Mouse (Mus musculus) cerebellum, adult 9-10 months (tissue): Measurements from ENCODE around the gene Gpr149.

Source experiments
- DNase-seq: peaks from one replicate; pipeline ENCODE4 v3.0.0; 2022

The Gpr149 gene

GRCm38 (mm10) chr3:62604973-62605372 lies at the start of gene Gpr149:
Gpr149 (minus strand) TSS chr3:62605140.
- DNase-seq, result no peak

DNA sequence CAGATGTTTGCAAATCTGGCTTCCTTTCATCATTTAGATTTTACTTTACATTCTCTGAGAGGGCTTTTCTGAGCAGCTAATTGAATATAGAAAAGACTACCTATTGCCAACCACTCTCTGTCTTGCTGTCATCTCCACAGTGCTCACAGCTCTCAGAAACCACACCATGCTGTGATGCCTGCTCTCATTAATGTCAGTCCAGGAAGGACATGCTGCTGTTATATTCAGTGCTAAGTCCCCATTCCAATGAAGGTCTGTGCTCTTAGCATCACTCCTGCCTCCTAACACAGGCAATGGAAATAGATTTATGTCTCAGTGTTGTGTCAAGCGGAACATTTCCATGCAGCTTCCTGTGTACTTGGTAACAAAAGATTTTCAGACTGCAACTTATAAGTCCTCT lies 45.6 kb upstream of the Gpr149 start:
- no peak for DNase-seq

DNA sequence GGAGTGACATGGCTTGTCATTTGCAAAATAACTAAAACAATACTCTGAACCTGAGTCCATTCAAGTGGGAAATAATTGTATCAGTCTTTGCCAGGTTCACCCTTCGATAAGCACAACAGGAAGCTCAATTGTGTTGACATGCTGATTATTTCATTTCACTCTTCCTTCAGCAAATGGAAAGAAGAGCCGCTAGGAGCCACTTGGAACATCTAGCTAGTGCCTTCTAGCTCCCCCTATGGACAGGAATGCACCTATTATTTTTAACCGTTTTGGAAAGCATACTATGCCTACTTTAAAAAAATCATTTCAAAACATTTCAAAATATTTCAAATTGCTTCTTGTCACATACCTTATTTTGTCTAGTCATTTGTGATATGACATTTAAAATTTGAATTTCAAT lies 5.9 kb upstream of the Gpr149 start:
- DNase-seq, result no peak

- no peak for DNase-seq
These were observed 991 bp upstream of the Gpr149 start for GRCm38 (mm10) chr3:62605931-62606330.

- DNase-seq, result no peak
These were observed 921 bp downstream of the Gpr149 start for GRCm38 (mm10) chr3:62604047-62604391.

DNA sequence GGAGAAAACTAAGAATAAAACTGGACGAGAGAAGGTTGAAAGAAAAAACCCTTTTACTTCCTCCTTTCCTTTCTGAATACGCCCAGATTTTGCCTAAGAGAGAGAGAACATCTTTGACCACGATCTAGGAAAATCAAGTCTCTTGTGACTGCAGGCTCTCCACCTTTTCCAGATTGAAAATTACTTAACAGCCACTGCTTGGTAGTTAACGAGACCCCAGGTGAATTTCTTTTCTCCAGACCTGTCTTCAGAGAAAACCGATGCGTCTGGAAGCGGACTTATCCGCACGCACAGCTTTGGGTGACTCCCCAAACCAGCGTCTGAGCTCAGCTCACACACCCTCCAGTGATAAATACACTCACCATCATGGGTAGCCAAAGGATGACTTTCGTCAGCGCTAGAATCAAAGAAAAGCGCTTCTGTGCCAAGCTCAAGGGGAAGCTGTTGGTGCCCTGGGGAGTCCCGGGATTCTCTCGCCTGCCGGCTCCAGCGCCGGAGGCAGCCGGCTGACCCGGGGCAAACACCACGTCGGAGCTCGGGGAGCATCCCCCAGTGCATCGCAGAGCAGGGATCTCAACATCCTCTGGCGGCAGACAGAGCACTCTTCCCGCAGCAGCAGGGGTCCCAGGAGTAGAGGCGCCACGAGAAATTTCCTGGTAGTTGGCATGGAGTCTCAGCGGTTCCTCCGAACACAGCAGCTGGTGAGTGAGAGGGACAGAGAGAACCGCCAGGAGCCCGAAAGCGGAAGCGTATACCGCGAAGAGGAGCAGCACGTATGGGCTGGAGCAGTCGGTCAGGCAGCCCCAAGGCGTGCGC lies 1.5 kb downstream of the Gpr149 start:
- no peak for DNase-seq

DNA sequence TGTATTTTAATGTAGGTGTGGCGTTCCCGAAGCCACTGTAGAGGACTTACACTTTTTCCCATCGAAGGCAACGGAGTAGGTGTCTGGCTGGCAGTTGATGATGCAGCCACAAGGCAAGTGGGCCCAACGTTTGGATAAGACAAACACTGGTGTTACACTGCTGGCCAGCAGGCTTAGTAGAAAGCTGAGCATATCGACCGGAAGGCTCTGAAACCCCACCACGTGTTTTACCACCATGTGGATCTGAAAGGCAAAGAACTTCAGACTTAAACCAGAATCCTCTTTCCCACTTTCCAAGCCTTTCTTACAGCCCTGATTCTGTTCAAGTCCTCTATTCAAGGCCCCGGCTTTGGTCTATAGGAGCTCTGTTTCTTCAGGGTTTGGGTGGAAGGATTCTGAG lies 2.5 kb downstream of the Gpr149 start:
- DNase-seq, result no peak

DNA sequence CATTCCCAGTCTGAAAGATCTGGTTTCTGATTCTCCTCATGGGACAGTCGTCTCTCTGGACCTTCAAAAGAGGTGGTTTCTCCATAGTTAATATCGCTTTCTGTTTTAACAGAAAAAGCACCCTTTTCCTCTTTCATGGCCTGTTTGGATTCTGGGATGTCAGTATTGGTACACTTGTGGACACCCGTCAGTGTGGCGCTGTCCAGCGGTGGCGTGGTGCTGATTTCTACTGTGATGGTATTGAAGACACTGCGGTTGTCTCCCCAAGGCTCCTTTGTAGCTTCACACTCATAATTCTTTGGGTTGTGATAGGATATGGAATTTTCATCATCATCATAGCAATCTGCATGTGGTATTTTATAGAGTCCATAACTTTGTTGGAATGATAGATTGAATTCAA lies 10.1 kb downstream of the Gpr149 start:
- DNase-seq, result no peak

- no peak for DNase-seq
These were observed 19.9 kb downstream of the Gpr149 start for GRCm38 (mm10) chr3:62585072-62585471.

- no peak for DNase-seq
These were observed 77.3 kb downstream of the Gpr149 start for GRCm38 (mm10) chr3:62527593-62527992.

DNA sequence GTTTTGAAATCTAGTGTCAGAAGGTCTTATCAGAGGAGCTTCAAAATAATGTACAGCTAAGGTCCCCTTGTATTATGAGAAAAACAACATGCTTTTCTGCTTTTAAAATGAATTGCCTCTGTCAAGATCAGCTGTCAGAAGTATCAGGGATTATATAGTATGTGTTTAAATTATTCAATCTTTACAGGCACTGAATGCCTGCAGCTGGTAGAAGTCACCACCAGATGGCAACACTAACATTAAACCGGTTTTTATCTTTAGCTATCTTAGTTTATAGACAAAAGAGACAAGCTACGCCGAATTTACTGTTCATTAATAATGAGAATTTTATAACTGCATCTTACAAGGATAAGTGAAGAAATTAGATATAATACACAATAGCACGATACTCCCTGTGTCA lies 77.8 kb downstream of the Gpr149 start:
- DNase-seq, result no peak

GRCm38 (mm10) chr3:62507206-62507647 lies 97.7 kb downstream of the Gpr149 start:
- no peak for DNase-seq

DNA sequence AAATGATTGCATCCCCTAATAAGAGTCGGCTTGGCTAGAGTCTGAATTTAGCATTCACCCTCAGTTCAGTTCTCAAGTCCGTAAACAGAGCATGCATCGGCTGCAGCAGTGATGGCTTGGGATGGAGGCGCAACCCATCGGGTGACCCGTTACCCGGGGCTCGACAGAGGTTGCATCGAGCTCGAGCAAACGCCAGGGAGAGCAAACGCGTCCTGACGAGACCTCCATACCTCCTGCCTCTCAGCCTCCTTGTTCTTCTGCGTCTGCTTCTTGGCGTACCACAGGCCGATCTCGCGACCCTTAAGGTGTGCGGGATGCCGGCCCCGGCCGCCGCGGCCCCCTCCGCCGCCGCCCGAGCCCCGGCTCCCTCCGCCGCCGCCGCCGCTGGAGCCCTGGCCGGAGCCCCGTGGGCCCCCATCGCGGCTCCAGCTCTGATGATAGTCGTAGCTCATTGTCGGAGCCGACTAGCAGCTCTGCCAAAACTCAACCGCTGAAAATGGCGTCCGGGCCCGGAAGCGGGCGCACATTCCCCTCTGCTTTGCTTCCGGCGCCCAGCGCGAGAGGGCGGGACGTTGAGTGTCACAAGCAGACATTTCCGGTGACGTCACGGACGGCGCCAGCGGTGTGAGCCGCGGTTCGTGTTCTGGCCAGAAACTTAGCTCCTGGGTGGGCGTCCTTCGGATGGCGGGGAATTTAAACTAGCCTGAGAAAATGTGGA lies 98.3 kb downstream of the Gpr149 start, which contains the start of gene Dhx36:
Dhx36 (minus strand) TSS at position 517 of the 718 bp plus-strand sequence.
- DNase-seq, result peak; percentile 95

GRCm38 (mm10) chr3:62505166-62505900 lies 99.6 kb downstream of the Gpr149 start:
- DNase-seq, result no peak

DNA sequence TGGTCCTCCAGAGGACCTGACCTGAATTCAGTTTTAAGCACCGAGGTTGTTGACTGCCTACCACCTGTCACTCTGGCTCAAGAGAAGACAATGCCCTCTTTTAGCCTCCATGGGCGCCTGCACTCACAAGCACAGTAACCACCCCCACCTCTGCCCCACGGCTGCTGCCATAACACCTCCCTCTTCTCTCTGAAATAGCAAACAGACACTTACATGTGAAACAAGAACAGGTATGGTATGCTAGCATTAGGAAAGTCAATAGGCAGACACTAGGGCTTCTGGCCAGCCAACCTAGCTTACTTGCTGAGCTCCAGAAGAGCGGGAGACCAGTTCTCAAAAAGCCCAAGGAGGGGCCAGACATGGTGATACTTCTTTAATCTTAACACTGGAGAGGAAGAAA lies 105.6 kb downstream of the Gpr149 start:
- DNase-seq, result no peak

- DNase-seq, result no peak
These were observed 112.4 kb downstream of the Gpr149 start for GRCm38 (mm10) chr3:62492568-62492967.

DNA sequence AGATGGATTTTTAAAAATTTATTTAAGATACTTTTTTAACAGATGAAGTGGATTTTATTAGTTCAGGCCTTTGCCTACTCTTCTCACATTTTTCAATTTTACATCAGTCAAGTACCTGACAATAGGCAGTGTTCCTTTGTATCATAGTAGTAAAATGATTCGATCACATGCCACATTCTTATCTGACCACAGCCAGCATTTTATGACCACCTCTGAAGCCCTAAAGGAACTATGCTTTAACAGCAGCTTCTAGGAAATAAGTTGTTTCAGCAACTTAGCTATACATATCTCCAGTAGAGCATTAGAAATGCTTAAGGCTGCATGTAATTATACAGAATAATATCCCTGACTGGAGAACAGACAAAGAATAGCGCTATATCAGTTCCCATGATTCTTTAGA lies 120.6 kb downstream of the Gpr149 start:
- no peak for DNase-seq
